Mouse (Mus musculus) retina, postnatal 1 day (tissue): ENCODE results near the gene 6030458C11Rik.
"Not testable (repeated sequence)": the region's sequence is repeated elsewhere in the genome, so short reads cannot be mapped to it uniquely, and the experiment has no call there.

ENCODE experiments used
- DNase-seq: peaks from one replicate; pipeline ENCODE4 v3.0.0-alpha.2; 2012

Gene 6030458C11Rik

DNA sequence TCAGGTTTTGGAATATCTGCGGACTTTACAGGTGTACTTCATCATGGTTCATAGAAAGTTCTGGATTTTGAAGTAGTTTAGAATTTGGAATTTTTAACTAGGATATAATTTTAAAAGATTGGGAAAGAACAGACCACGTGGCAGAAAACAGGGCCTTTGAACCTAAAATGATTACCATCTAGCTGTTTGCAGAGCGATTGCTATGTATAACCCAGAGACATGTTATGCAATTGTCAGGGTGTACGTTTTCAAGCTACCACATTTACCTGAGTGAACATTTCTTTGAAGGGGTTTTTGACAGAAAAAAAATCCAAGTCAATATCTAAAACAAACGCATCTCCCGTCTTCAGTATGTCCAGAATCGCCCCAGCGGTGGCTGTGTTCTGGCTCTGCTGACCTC lies 6.9 kb downstream of the 6030458C11Rik start:
- DNase-seq: no peak

DNA sequence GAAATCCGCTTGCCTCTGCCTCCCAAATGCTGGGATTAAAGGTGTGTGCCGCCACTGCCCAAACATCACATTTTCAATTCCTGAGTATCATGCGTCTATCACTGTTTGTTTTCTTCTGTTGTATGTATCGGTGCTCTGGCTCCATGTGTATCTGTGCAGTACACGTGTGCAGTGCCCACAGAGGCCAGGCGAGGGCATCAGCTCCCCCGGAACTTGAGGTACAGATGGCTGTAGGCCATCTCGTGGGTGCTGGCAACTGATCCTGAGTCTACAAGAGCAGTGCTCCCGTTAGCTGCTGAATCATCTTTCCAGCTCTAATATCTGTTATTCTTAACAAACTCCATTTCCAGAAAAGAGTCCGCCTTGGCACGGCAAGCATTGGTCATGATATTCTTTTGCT lies 11.8 kb downstream of the 6030458C11Rik start:
- DNase-seq: no peak

DNA sequence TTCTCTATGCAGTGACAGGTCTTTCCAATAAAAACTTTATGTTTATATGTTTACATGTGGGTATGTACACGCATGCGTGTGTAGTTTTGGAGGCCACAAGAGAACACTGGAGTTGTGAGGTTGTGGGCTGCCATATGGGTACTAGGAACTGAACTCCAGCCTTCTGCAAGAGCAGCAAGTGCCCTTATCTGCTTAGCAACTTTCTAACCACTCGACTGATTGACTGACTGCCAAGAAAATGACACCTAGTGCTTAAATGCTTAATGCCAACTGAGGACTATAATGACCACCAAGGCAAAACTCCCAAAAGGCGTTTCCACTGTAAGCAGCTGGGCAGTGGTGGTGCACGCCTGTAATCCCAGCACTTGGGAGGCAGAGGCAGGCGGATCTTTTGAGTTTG lies 15.1 kb downstream of the 6030458C11Rik start:
- no peak for DNase-seq

DNA sequence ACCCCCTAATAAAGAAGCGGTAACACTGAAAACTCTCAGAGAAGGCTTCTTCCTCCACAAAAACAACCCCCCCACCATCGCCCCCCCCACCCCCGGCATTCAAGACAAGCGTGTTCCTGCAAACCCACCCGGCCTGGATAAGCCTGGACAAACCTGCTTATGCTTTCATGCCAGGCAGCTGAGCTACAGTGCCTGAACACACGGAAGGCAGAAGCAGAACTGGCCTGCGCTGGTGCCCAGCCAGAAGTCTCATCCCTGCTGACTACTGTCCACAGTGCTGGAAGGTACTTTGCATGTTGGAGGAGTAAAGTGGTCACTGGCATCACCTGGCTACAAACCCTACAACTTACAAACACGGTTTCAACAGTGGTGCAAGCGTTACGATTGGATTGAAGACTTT lies 17.4 kb downstream of the 6030458C11Rik start:
- no peak for DNase-seq

DNA sequence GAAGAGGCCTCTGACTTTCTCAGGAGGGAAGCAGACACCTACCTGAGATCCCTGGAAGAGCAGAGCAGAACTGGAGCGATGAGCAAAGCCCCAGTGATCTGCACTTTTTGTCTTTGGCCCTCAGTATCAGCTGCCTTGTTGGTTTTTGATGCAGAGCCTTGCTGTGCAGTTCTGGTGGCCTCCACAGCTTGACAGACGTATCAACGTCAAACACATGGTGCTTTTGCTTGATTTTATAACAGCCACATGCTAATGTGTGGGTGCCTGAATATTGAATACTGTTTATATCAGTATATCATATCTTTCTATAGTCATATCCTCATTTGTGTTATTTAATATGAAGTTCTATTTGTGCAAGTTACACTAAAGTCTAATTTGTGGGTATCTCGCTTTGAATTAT lies 19.4 kb downstream of the 6030458C11Rik start:
- DNase-seq: no peak

DNA sequence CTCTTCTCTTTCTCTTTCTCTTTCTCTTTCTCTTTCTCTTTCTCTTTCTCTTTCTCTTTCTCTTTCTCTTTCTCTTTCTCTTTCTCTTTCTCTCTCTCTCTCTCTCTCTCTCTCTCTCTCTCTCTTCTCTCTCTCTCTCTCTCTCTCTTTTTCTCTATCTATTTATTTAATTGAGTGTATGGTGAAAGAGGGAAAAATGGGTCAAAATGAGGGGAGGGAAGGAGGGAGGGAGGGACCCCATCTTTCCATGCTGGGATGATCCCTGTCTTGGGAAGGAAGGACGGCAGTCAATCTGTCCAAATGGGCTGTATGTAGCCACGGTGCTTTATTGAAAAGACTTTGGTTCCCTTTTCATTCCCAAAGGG lies 23.3 kb downstream of the 6030458C11Rik start:
- not testable (repeated sequence) for DNase-seq

DNA sequence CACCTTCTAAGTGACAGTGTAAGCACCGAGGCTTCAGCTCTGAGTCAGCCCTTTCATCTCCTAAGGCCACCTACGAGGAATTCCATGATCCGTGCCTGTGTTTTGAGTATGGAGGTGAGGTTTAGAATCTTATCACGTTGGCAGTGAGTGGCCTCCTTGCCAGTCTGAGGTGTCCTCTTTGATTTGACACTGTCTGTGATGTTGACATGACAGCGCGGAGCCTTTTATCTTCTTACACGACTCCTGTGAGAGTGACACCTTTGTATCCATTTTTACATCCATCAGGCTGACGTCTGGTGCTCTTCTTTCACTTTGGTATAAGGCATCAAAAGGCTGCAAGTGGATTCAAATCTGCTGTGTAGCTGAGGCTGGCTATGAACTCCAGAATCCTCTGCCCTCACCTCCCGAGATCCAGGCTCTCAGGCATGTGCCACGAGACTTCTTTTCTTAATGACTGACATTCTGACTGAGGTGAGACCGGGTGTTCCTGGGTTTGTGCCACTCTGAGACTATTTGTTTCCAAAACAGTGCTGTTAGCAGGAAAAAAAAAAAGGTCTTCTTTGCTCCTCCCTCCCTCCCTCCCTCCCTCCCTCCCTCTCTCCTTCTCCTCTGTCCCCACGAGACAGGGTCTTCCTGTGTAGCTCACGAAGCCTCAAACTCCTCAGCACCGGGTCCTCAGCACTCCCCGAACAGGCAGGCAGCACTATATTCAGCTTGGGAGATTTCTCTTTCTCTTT lies 23.9 kb downstream of the 6030458C11Rik start:
- DNase-seq: no peak

DNA sequence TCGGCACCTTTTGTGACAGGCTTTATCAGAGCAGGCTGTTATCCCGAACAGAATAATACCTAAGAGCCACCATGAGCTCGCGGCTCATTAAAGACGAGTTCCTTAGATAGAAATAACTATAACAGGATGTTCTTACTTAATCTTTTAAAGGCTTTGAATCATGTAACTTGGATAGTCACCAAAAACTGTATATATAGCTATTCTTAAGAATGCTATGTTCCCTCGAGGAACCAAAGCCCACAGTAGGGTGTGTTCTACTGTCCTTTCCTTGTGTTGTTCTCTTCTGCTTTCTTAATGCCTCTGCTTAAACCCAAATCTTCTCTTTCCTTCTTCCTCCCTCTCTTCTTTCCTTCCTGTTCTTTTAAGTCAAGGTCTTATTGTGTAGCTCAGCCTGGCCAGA lies 26.4 kb downstream of the 6030458C11Rik start:
- no peak for DNase-seq

DNA sequence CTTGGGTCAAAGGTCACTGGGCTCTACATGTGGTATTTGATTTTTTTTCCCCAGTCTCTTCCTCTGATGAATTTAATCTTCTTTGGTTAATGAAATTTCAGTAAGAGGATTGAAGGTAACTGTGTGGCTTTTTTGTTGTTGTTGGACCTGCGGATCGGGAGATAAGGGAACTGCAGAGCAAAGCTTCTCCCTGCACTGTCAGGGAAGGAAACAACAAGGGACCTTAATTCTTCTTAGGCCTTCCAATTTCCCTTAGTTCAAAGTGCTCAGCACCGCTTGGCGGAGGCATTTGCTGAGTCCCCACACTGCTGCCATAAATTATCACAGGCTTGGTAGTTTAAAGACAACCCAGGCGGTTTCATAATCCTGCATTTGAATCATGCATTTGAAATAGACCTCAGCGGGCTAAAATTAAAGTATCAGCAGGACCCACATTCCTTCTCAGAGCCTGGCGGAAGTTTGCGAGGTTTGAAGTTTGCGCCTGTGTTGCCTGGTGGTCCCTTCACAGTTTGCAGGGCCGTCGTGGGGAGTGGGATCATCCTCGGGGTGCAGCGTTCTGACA lies 28.5 kb downstream of the 6030458C11Rik start:
- no peak for DNase-seq

DNA sequence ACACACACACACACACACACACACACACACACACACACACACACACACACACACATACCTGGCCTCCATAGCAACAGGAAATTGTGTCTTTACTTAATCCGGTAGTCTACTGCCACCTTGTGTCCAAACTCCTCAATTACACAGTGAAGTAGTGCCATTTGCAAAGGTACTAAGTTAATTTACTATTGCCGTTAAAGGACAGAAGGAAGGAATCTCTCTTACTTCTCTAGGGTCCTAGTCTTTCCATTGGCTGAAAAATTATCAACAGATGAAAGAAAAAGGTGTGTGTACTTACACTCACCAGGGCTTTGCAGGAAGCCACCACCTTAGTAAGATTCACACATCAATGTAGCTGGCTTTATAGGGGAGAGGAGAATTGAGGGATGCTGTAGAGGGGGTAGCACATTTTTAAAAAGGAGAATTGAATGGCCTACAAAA lies 29.0 kb downstream of the 6030458C11Rik start:
- peak; percentile 91 for DNase-seq

DNA sequence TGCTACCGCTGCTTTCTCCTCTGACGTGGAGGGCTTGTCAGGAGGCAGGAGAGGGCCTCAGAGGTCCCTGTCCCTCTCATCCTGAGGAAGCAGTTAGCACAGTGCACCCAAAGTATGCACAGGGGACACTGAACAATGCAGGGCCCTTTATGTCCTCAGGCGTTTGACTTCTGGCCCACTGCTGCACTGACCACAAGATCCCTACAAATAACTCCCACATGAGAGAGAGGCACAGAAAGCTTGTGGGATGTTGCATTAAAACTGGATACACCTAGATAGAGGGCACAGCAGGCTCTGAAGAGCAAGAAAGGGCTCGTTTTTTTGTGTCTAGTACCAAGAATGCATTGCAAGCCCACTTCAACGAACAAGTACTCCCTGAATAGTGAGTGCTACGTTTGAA lies 30.1 kb downstream of the 6030458C11Rik start:
- DNase-seq: peak; percentile 56

DNA sequence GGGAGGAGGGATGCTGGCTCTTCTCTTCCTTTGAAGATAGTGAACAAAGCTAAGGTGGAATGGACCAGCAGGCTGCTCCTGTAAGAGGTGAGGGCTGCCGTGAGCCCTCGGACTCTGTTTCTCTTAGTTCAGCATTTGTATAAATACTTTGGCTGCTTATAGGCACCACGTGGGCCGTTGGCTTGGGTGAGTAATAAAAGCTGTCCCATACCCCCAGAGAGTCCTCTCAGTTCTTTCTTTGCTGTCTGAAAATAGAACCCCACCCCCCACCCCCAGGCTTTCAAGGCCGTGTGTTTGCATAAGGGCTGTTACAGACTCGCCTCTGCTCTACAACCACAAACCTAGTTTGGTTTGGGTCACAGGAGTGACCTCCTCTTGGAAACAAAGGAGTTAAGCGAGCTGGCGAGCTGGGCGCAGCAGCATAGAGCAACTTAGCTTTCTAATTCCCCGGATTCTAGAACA lies 35.0 kb downstream of the 6030458C11Rik start:
- peak; percentile 49 for DNase-seq

DNA sequence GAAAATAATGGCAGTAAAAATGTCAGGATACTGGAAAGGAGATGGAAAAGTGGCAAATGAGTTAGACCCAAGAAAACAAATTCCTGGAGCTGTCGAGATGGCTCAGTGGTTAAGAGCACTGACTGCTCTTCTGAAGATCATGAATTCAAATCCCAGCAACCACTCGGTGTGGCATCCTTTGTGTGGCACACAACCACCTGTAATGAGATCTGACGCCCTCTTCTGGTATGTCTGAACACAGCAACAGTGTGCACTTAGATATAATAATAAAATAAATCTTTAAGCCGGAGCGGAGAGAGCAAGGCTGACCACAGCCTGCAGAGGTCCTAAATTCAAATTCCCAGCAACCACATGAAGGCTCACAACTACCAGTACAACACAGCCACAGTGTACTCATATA lies 35.9 kb downstream of the 6030458C11Rik start:
- DNase-seq: no peak

DNA sequence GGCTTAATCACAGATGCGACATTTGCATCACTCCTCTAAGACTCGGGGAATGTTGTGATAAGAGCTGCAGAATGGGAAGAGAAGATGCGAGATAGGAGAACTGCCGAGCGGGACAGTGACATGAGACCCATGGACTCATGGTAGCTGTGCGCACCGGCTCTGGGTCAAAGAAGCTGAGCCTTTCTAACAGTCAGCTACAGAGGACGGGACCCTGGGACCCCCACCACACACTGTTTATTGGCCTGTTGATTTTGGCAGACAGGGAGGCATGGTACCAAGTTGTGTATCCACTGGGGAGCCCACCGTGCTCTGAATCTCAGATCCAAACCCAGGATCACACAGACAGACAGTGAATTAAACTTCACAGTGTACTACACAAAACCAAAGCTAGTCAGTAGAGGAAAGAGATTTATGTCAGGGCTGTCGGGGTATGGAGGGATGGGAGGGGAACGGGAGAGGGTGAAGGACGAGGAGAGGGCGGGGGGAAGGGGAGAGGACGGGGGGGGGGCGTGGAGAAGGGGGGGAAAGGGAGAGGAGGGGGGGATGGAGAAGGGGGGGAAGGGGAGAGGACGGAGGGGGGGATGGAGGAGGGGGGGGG lies 42.6 kb downstream of the 6030458C11Rik start:
- DNase-seq: no peak

DNA sequence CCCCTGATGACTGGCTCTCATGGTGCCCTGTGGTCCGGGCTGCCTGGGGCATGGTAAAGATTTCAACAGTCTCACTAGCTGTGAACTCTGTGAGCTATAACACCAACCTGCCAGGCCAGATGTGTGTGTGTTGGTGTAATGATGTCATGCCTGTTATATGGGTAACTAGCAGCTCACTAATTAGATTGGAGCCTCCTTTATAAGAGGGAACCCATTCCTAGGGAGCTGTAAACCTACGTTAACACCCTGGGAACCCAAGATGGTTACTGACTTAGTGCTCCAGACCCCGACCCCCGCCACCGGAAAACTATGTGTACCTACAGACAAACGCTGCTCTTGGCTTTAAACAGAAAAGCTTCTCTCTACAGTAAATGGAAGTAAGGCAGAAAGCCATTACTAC lies 43.2 kb downstream of the 6030458C11Rik start:
- no peak for DNase-seq

DNA sequence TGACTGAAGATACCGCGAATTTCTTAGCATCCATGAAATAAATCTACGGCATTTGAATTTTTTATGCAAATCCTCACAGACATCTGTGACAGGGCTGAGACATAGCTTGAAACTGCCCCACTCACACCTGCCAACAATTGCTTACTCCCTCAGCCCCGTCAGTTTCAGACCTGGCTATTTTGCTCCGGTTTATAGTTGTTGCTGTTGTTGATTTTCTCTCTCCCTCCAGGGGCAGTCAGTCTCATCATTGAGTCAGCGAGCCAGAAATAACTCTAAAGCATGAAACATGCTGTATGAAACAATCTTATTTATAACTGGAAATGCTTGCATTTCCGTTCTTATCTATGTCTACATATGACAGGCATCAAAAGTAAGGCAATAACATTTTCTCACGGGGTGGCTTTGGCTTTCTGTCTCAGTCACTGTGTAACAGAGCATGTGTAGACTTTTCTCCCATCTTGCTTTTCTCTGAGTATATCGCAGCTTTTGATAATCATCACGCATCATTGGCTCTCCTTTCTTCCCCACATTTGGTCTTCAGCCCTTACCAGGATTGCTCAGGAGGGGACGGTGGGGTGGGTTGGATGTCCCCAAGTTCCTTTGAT lies 50.2 kb downstream of the 6030458C11Rik start:
- peak; percentile 35 for DNase-seq

DNA sequence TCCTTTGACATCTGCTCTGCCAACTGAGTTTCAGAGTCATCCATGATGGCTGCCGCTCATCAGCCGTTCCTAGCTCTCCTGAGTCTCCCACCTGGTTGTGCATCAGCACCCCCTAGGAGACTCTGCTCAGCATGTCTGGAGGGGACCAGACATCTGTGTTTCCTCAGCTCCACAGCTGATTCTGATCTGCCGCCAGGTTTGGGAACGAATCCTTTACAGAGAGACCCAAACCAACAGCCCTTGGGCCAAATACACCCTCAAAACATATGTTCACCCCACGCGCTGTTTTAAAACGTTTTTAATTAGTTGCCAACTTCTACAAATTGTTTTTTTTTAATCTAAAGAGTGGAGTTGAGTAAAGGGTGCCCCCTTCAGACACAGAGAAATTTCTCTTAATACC lies 53.5 kb downstream of the 6030458C11Rik start:
- DNase-seq: no peak

DNA sequence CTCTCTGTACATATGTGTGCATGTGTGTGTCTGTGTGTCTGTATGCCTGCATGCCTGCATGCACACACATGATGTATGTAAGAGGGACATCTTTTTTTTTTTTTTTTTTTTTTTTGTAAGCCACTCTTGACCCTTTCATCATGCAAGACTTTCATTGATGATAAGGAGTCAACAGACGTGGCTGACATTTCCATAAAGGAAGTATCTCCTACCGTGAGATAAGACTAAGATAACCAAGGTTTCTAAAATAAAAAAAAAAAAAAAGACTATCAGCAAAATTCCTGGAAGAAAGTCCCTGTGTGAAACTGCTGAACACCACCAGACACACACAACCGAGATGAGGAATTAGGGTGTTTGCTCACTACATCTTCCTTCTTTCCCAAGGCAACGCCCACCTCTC lies 57.6 kb downstream of the 6030458C11Rik start:
- DNase-seq: no peak

DNA sequence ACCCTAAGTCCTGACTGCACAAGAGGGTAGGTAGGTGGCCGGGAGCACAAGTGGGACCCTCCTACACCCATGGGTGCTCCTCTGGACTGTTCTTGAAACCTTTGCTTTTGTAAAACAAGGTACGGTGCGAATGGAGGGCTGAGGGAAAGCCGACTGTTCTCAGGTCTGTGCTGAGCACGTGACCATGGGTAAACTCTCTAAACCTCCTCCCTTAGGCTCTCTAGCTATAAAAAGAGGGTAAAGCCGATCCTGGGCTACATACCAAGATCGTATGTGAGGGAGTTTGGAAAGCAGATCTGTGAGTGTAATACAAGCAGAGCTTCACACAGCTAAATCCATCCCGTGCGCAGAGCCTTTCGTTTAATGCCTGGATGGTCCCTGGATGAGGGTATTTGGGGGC lies 61.3 kb downstream of the 6030458C11Rik start:
- no peak for DNase-seq

DNA sequence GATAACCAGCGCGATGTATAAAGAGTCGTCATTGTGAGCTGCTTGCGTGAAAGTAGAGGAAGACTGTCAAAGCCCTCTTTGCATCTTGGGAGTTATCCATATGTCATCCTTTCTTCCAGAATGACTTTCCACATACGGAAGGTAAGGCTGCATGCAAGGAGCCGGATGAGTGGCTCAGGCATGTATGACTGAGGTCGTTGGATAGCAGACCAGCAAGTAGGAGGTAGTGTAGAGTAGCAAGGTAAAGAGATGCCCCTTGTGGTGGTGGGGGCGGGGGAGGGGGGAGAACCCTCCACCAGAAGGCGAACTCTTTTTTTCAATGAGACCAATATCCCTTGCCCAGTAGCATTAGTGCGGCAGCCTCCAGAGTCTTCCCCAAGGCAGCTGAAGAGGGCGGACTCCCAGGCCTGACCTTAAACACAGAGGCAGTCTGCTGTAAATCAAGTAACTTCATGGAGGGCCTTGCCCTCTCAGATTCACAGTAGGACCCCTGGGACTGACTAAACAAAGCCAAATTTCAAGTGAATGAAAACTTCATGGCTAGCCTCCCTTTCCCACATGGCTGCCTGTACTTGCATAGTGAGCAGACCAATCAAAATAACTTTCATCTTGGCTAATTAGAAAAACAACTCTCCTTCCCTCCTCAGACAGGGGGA lies 62.1 kb downstream of the 6030458C11Rik start:
- no peak for DNase-seq

DNA sequence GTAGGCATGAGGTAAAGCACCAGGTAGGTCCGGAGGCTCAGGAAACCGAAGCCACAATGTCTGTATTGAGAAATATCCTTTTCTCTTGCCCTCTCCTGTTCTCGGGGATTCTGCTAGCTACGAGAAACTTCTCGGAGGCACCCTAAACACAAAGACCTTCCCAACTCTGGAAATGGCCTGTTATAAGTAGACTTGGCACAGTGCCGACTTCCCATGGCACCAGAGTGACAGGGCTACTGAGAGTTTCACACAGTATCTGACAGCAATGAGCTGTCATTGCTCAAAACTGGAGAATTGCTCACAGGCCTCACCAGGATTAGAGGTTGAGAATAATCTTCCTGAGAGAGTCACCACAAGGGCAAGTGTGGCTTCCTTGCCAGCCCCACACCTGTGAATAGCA lies 63.7 kb downstream of the 6030458C11Rik start:
- no peak for DNase-seq

DNA sequence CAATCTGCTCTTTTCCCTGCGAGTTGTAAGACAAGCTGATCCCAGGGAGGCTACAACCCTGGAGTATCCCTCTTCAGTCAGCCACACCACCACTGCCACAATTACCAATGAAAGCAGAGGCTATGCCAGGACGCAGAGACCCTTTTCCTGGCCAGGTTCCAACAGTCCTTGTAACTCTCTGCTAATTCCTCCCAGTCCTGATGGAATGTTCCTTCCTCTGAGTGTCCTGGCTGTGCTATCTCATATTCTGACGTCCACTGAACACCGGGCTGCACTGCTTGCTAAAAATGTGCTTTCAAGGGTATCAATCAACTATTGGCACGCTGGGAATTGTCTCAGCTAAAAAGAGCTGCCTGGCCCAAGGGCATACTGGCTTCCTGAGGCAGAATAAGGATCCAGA lies 66.0 kb downstream of the 6030458C11Rik start:
- DNase-seq: peak; percentile 25
